13 mouse cellular contexts compared by ENCODE assay signal in the genomic region with DNA sequence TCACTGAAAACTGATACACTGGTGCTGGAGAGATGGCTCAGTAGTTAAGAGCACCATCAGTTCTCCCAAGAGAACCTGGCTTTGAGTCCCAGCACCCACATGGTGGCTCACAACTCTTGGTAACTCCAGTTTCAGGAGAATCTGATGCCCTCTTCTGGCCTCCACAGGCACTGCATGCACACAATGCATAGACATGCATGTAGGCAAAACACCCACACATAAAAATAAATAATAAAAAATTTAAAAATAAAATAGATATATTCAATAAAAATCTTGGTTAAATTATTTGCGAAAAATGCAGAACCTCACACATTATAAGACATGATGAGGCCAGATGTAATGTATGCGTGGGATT.
DNase-seq lines count a peak whose midpoint lies in the region; ATAC-seq and TF ChIP-seq lines count a peak whose summit lies in the region.
"Had no signal": no experiment of that assay in that cellular context is flagged by ENCODE, and none has a peak within 500 bp of the region (broad histone marks: within the 10 kb centered on the region; RNA-seq: fewer than 3 reads in every experiment).

No protein-coding gene starts in this region.

- H3K9me3 ChIP-seq in heart, embryonic 12.5 days (replicated peaks) = peaks cover 14% of the 10 kb centered on the region

- no peak overlapping the region for H3K4me3 ChIP-seq in heart, adult 2 months
- no peak overlapping the region for H3K4me3 ChIP-seq in heart, embryonic 12.5 days
- no peak overlapping the region for H3K4me3 ChIP-seq in left cerebral cortex, adult 2 months
- H3K4me3 ChIP-seq: embryonic facial prominence, embryonic 10.5 days; hindbrain, embryonic 12.5 days; kidney, embryonic 15.5 days; limb, embryonic 13.5 days had no signal

- H3K36me3 ChIP-seq in heart, adult 2 months (ENCODE audit: control insufficient read depth, insufficient read depth, low read length) = no peaks in the 10 kb centered on the region
- H3K36me3 ChIP-seq in heart, embryonic 12.5 days = no peaks in the 10 kb centered on the region
- H3K36me3 ChIP-seq: embryonic facial prominence, embryonic 10.5 days; hindbrain, embryonic 12.5 days; kidney, embryonic 15.5 days; limb, embryonic 13.5 days had no signal

- ATAC-seq in heart, embryonic 12.5 days (ENCODE audit: insufficient number of reproducible peaks, low FRiP score) = no peak
- no peak for ATAC-seq in activated CD4-positive, CD25-positive, alpha-beta regulatory T cell, adult 4 months
- no peak for ATAC-seq in megakaryocyte-erythroid progenitor cell, adult 5-6 weeks (replicated peaks; ENCODE audit: low FRiP score, low TSS enrichment, poor library complexity, severe bottlenecking)

- no peak for DNase-seq in heart, adult 2 months
- no peak for DNase-seq in left cerebral cortex, adult 2 months (ENCODE audit: extremely low spot score in 1 of 2, low spot score in 2 of 2)
- no peak for DNase-seq in left cerebral cortex, postnatal 36 days (ENCODE audit: low spot score in 2 of 2)
- DNase-seq in thymus, postnatal 25 days = peak; percentile 16
- no peak for DNase-seq in thymus, postnatal 10 days (ENCODE audit: low spot score in 2 of 2)
- DNase-seq: adrenal gland, adult 8-10 months had no signal

- no peak overlapping the region for H3K27ac ChIP-seq in heart, adult 2 months
- H3K27ac ChIP-seq in heart, embryonic 12.5 days (ENCODE audit: poor library complexity, severe bottlenecking) = no peak overlapping the region
- H3K27ac ChIP-seq in left cerebral cortex, adult 2 months = no peak overlapping the region
- H3K27ac ChIP-seq: embryonic facial prominence, embryonic 10.5 days; hindbrain, embryonic 12.5 days; kidney, embryonic 15.5 days; limb, embryonic 13.5 days had no signal

- intact Hi-C loops in heart, adult 2 months (cut with DNase I) = no loop called here
- intact Hi-C loops in left cerebral cortex, adult 2 months (cut with DNase I) = no loop called here
- intact Hi-C loops in left cerebral cortex, postnatal 36 days (cut with DNase I) = no loop called here

- H3K79me2 ChIP-seq in heart, adult 2 months (replicated peaks; ENCODE audit: control insufficient read depth, insufficient read depth, low read length) = no peaks in the 10 kb centered on the region

- no peak overlapping the region for H3K9ac ChIP-seq in heart, adult 2 months (ENCODE audit: low read depth, low read length)
- H3K9ac ChIP-seq in heart, embryonic 12.5 days = no peak overlapping the region
- H3K9ac ChIP-seq: hindbrain, embryonic 12.5 days; kidney, embryonic 15.5 days; limb, embryonic 13.5 days had no signal

- H3K4me2 ChIP-seq in heart, embryonic 12.5 days = no peak overlapping the region
- H3K4me2 ChIP-seq: hindbrain, embryonic 12.5 days; kidney, embryonic 15.5 days; limb, embryonic 13.5 days had no signal

- H3K4me1 ChIP-seq in heart, adult 2 months (ENCODE audit: control insufficient read depth, insufficient read depth, low read length) = peaks cover 2% of the 10 kb centered on the region; the same call in 1 of the 2 replicates
- H3K4me1 ChIP-seq in heart, embryonic 12.5 days (replicated peaks) = peaks cover 11% of the 10 kb centered on the region; the same call in 1 of the 2 replicates
- H3K4me1 ChIP-seq: hindbrain, embryonic 12.5 days; kidney, embryonic 15.5 days had no signal

- TF ChIP-seq EP300 in heart, adult 2 months (IDR thresholded peaks at IDR 0.05; ENCODE audit: insufficient read depth, low read depth, low read length) = no peak

- no peak for TF ChIP-seq POLR2A in heart, adult 2 months (IDR thresholded peaks at IDR 0.05; ENCODE audit: insufficient read depth, low read depth, low read length)

- WGBS in heart, adult 2 months = 91% methylated on average over 2 of the region's 2 CpGs
- 84% methylated on average over 2 of the region's 2 CpGs for WGBS in heart, embryonic 12.5 days

- H3K27me3 ChIP-seq in heart, adult 2 months (ENCODE audit: control insufficient read depth, insufficient read depth, low read length) = no peaks in the 10 kb centered on the region
- peaks cover under 1% of the 10 kb centered on the region; the same call in 1 of the 2 replicates for H3K27me3 ChIP-seq in heart, embryonic 12.5 days (replicated peaks)
- H3K27me3 ChIP-seq: hindbrain, embryonic 12.5 days; kidney, embryonic 15.5 days; limb, embryonic 13.5 days had no signal

- TF ChIP-seq CTCF in heart, adult 2 months (IDR thresholded peaks at IDR 0.05) = peak; percentile 67
- TF ChIP-seq CTCF in left cerebral cortex, adult 2 months (IDR thresholded peaks at IDR 0.05) = peak; percentile 15; the same call in 1 of the 2 replicates
